Mouse (Mus musculus): ENCODE data around the gene Lrrc56.

The Lrrc56 gene

DNA sequence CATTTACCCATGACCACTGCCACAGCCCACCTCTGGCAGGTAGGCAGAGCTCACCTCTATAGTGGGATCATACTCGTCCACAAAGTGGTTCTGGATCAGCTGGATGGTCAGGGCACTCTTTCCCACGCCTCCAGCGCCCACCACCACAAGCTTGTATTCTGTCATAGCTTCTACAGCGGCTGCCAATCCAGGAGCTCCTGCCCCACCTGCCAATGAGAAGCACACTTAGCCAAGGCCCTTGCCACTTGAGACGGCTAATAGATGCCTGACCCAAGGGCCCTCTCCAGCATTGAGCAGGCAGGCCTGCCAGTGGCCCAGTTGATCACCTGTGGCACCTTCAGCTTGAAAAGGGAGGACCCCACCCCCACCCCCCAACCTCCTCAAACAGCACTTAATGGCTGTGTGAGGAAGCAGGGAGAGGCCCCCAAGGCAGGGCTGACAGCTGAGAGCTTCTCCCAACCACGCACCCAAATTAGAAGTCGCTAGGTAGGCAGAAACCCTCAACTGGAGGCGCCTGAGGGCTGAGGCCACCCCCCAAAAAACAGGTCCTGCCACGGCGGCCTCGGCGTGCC is 1.1 kb upstream of the Lrrc56 start:
- DNase-seq (ENCODE audit: low spot score): peak; percentile 36

DNA sequence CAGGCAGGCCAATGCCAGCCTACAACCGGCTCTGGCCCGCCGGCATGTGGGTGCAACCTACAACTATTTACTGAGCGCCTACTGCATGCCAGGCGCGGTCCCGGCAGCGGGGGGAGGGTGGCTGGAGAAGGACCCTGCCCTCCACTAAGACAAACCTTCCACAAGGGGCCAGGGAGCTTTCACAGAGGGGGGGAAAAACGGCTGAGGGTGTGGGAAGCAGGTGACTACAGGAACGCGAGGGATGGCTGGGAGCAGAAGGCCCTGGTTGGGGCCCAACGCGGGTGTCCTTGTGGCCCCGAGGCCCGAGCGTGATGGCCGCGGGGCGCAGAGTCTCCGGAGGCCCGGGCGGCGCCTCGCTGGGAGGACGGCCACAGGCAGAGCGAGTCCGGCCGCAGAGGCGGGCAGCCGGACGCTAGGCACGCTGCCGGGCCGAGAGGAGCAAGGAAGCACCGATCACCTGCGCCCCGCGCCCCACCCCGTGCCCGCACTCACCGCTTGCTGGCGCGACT is 555 bp upstream of the Lrrc56 start:
- peak; percentile 69 for DNase-seq (ENCODE audit: low spot score)

DNA sequence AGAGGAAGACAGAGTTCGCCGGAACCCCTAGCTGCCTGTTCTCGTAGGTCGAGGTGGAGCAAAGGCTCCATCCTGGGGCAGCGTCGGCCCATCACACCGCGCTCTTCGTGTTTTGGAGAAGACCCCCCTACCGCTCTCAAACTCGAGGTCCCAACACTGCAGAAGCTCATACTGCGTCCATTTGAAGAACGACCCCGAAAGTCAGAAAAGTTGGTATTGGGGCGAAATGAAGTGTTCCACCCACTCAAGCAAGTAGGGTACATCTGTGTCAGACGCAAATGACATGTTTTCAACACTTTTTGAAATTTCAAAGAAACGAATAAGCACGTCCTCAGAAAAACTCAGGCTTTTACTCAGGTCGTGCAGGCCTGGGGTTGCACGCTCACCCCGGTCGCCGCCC is 452 bp downstream of the Lrrc56 start:
- no peak for DNase-seq (ENCODE audit: low spot score)

DNA sequence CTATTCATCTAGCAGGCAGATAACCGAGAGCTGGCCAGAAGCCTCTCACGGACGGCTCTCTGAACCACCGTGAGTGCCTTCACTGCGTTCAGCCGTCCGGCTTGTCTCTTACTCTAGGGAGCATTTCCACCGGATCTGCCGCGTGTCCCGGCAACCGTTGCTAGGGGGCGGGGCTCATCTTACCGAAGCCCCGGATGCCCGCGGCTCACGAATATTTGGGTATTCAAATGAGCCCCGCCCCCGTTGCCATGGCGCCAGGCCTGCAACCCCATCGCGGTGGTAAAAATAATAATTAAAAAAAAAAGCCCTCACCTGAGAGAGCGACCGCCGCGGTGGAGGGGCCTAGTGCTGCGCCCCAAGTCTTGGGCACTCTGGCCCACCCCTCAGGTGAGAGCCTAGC is 873 bp downstream of the Lrrc56 start:
- DNase-seq (ENCODE audit: low spot score): peak; percentile 89

DNA sequence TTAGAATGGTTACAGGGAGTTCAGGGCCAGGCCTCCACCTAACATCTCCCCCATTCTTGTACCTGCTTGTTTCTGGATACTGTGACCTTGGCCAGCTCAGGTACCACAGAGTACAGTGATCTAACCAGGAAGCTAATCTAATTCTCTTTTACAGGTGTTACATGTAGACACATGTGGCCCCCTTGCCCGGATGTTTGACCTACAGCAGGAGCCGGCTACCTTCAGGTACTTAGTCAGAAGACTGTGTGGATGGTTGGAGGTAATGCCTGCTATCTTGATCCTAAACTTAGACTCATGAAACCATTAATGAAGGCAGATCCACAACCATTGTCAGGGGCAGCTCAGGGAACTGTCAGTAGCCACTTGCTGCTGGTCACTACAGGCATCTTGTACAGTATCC is 1.8 kb downstream of the Lrrc56 start:
- DNase-seq (ENCODE audit: low spot score): no peak

DNA sequence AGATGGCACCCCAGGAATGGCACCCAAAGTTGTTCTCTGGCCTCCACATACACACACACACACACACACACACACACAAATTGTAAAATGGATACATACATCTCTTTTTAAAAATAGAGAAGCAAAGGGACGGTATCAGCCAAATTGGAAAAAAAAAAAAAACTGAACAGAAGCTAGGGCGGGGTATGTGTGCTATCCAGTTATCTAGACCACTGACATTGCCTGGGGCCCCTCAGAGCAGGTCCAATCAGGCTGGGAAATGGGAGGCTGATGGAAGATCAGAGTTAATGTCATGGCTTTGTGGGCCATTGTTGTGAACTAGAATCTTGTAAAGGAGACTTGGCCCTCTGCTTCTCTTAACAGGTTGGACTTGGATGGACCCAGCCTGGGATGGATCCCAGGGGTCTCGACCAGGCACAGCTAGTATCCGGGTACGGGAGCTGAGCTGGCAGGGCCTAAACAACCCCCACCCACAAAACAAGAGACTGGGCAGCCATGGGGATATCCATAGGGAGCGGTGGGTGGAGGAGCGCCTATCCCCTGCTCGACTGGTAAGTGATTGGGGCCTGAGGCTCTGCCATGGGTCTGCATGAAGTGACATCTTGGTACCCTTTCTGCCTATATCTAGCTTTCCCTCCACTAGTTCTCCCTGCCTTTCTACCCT is 2.8 kb downstream of the Lrrc56 start:
- DNase-seq (ENCODE audit: low spot score): peak; percentile 8

DNA sequence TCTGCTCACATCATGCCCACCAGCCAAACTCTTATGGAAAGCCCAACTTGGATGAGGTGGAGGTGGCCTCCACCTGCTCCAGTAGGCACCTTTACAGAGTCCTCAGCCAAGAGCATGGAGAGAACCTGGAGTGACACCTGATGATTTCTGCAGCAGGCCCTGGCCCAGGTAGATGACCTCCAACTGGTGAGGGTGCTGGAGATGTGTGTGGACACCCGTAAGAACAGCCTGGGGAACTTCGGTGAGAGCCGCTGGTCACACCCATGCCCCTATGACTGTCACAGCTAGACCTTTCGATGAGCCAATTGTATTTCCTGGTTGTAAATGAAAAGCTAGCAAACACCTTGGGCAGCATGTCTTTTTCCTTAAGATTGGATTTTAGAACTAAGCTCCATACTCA is 4.2 kb downstream of the Lrrc56 start:
- DNase-seq (ENCODE audit: low spot score): no peak

DNA sequence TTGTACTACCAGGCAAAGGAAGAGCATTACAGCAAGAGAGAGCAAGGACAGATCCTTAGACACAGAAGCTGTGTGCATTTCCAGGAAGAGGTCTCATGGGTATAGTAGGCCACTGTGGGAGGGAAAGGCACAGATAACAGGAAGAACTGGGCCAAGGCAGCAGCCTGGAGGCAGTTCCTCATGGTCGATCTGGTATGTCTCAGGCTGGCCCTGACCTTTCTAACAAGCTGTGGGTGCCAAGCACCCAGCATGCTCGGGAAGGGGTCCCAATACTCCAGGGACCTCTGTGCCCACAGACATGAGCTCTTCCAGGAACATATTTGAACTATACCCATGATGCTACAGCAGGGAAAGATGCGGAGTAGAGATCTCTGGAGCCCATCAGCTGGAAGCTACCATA is 10.6 kb downstream of the Lrrc56 start:
- no peak for DNase-seq (ENCODE audit: low spot score)

DNA sequence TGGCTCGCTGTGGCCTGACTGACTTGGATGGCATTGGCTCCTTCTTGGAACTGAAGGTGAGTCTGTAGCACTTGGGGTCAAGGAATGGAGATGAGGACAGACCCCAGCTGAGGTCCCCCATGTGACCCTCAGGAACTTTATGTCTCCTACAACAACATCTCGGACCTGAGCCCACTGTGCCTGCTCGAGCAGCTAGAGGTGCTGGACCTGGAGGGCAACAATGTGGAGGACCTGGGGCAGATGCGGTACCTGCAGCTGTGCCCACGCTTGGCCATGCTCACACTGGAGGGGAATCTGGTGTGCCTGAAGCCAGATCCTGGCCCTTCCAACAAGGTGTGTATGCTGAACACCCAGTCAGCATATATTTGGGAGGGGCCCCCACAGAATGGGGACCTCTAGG is 11.5 kb downstream of the Lrrc56 start:
- no peak for DNase-seq (ENCODE audit: low spot score)

DNA sequence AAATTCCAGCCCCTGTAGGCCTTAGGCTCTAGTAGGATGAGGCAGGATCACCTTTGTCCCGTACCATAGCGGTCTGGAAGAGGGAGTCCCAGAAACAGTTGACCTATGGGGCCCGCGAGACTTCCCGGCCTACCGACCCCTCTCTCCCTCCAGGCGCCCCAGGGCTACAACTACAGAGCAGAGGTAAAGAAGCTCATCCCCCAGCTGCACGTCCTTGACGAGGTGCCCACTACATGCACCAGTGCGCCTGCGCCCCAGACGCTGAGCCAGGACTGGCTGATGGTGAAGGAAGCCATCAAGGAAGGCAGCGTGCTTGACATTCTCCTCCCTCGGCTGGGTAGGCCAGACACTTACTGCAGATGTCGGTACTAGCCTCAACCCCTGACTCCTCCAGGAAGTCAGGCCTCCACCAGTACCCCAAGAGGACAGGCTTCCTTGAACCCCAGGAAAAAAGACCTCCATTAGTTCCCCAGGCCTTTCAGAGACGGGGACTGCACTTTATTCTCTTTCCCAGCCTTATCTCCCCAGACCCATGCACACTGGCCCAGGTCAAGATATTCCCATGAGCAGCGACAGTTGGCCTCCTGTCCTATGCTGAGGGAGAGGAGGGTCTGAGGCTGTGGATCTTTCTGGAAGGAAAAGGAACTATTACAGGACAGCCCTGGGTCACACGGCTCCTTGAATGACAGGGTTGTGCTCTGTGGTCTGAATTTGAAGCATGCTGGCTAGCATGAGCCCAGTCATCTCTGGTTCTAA is 12.4 kb downstream of the Lrrc56 start:
- DNase-seq (ENCODE audit: low spot score): no peak

DNA sequence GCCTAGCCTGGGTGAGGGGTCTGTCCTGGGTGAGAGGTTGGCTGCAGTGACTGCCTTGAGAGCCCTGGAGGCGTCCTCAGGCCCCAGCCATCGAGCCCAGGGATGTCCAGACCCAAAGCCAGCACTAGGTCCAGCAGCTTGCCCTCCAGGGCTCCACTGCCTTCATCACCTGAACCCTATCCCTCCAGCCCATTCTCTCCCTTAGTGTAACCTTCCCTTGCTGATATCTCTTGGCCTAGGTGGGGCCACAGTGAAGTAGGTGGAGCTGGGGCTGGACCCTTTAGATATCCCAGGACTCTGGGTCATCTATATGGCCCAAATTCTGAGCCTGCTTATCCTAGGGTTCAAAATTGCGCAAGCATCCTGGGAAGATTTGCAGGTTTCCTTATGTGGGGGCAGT is 15.6 kb downstream of the Lrrc56 start:
- DNase-seq (ENCODE audit: low spot score): no peak

DNA sequence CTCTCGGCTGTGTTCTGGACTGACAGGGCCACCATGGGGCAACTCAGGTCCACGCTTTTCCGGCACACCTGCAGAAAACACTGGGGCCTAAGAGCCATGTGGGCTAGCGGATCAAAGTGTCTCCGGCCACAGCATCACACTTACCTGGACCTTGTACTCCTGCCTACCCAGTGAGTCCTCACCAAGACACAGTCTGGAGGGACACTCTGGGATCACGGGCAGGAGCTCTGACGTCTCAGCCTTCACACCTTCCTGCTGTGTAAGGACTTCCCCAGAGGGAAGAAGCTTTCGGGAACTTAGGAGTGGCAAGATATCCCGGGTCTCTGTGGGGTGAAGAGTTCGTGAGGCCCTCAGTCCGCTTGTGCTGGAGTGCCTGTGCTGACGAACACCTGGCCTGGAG is 16.2 kb downstream of the Lrrc56 start:
- DNase-seq (ENCODE audit: low spot score): peak; percentile 5

DNA sequence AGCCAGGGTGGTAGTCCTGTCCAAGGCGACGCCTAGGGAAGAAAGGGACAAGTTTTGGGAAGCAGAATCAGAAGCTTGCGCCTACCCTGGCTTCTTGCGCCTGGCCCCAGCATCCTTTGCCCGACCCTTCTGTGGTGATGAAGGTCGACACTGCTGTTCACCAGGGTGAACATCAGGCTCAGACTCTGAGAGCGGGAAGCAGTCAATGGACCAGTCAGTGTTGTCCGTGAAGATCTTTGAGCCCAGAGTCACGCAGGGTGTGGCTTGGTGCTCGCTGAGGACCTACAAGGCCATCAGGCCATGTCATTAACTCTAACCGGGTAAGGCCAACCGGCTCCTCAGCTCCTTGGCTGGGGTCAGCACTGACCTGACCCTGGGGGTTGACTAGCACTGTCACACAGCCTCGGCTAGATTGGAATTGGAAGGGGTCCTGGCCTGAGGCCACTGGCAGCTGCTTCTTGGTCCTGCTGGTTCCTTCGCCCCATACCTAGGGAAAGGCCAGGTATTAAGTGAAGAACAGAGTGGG is 16.7 kb downstream of the Lrrc56 start:
- DNase-seq (ENCODE audit: low spot score): no peak

DNA sequence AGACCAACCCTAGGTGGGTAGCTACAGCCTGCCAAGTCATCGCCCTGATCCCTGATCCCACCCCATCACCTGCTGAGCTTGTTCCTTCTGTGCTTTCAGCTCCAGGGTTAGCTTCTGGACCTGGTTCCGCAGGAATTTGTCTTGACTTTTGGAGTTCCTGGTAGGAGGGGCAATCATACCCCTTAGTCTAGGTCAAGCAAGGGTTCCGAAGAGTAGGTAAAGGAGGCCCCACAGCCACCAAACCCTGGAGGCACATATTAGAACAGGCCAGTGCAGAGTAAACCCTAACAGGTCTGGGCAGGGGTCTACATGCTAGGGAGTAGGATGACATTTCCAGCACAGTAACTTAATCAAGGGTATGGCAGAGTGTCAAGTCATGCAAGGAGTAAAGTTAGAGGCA is 19.2 kb downstream of the Lrrc56 start:
- no peak for DNase-seq (ENCODE audit: low spot score)

DNA sequence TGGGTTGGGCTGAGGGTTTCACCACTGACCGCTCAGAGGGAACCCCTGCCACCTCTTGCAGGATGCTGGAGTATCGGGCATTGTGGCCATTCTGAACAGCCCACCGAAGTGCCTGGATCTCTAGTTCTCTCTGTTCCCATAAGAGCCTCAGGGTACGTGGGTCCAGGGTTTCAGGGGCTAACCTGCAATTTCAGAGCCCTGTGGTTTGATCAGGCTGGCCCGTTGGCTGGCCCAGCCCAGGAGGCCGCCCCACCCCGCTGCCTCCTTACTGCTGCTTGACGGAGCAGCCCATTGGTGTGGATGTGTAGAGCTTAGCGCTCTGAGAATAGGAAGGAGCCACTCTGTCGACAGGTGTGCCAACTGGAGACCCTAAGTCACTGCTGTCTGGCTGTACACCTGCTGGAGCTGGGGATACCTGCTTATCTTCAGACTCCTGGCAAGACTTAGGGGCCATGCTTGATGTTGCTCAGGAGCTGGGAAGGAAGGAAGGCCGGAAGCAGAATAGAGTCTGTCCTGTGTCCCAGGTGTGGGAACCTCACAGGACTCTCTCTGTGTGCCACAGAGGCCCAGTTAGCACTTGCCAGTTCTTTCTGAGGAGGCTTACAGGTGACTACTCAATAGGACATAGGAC is 19.8 kb downstream of the Lrrc56 start, which contains the start of gene Lmntd2:
TSS of gene Lmntd2 (minus strand) at position 476 of the 631 bp plus-strand sequence.
- DNase-seq (ENCODE audit: low spot score): peak; percentile 6

DNA sequence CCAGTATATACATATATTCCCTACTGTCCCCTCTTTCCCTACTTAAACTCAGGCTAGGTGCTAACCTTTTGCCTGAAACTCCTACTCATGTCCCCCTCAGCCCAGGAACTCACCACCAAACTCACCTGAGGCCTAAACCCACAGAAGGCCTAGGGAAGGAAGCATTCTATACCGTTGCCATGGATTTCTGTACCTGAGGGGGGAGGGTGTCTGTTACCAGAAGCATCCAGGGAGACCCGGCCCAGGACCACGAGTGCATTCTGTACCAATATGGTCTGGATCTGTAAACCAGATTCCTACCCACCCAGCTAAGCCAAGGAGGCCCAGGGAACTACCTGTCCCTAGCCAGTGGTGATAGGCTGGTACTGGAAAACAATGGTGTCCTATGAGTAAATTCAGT is 20.4 kb downstream of the Lrrc56 start:
- no peak for DNase-seq (ENCODE audit: low spot score)

DNA sequence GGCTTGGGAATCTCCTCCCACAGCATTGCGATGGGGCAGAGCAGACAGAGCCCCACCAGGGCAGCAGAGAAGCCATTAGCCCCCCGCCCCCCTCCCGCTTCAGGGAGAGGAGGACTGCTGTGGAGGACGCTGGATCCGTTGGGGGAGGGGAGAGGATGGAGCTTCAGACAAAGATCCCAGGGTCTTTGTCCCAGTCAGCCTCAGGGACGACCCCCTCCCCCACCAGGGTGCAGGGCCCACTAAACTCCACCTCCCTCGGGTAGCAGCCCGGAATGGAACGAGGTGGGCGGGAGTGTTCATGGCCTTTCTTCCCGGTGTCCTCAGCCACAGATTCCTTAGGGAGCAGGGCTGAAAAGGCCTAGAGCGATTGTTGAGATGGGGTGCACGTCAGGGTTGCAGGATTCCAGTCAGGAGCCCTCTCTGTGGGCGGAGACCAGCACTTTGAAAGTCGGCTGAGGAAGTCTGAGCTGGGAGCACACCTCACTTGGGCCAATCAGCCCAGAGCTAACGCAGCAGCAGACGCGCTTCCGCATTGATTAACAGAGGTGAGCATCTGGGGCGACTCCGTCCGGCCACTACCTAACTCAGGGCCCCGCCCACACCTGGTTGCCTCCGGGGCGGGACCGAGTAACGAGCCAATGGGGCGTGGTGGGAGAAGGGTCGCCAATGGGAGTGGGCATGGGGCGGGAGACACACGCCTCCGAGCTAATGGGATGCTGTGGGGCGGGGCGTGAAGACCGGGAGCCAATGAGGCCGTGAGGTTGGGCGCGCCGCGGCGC is 21.3 kb downstream of the Lrrc56 start, which contains the start of gene Rassf7:
TSS of gene Rassf7 (plus strand) at position 760 of the 779 bp plus-strand sequence.
- peak; percentile 97 for DNase-seq (ENCODE audit: low spot score)

DNA sequence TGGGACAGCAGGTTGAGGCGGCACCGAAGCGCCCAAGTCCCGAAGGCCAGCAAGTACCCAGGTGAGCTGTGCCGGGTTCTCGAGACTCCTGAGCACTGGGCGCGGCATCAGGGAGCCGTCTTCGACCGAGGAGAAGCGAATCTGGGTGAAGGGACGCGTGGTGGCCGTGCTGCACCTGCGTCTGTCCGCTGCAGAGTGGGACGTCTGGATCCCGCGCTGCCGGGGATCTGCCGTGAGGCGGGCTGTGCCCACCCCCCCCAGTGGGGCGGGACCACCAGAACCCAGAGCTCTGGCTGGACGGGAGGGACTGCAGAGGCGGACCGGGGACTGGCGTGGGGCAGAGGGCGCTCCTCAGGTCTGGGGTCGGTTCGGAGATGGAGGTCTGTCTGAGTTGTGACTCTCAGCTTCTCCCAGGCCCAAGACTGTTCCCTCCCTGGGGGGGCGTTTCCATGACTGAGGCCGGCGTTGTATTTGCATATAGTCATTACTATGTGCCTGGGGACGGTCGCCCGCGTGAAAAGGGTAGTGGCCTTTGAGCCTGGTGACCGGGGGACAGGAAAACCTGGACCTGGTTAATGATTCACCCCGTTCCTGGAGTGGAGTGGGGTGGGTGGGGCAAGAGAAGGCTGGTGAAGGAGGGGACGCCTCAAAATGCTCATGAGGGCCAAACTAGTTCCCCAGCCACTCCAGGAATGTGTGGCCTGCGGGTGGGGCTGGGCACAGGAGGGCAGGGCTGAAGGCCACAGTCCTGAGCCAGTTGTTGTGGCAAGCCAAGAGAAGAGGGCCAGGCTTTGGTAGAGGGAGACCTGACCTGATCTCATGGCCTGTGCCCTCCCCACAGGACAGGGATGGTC is 22.1 kb downstream of the Lrrc56 start:
- DNase-seq (ENCODE audit: low spot score): no peak

DNA sequence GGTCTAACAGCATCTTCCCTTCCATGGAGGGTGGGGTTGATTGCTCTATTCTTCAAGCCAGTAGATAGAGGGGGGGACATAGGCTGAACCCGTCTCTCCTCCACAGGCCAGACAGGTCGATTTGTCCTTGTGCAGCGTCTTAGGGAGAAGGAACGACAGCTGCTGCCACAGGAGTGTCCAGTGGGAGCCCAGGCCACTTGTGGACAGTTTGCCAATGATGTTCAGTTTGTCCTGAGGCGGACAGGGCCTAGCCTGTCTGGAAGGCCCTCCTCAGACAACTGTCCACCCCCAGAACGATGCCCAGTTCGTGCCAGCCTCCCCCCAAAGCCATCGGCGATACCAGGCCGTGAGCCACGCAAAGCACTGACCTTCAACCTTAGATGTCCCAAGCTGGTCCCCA is 22.9 kb downstream of the Lrrc56 start:
- peak; percentile 8 for DNase-seq (ENCODE audit: low spot score)

DNA sequence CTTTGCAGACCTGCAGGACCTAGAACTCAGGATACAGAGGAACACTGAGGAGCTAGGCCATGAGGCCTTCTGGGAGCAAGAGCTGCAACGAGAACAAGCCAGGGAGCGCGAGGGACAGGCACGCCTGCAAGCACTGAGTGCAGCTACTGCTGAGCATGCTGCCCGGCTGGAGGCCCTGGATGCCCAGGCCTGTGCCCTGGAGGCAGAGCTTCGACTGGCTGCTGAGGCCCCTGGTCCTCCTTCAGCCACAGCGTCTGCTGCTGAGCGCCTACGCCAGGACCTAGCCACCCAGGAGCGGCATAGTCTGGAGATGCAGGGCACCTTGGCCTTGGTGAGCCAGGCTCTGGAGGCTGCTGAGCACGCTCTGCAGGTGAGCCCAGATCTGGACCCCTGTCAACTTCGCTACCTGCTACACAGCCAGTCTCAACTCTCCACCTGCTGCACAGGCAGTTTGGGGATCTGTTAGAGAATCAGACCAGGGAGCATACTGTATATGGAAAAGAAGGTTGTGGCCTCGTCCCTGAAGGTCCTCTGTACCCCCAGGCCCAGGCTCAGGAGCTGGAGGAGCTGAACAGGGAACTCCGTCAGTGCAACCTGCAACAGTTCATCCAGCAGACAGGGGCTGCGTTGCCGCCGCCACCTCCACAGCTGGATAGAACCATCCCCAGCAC is 23.5 kb downstream of the Lrrc56 start:
- DNase-seq (ENCODE audit: low spot score): peak; percentile 12
